Mouse (Mus musculus) gastrocnemius, postnatal 10 days (tissue): ENCODE measurements at regions not wholly inside any gene's neighbourhood (a gene's known extent, or its start where the extent isn't known, plus 50 kb on each side); places are given as distances from the start of the nearest gene placed in this dataset.

Experiments
- DNase-seq: peaks from one replicate; pipeline ENCODE4 v3.0.0; 2021; ENCODE audit warnings: mixed read lengths

DNA sequence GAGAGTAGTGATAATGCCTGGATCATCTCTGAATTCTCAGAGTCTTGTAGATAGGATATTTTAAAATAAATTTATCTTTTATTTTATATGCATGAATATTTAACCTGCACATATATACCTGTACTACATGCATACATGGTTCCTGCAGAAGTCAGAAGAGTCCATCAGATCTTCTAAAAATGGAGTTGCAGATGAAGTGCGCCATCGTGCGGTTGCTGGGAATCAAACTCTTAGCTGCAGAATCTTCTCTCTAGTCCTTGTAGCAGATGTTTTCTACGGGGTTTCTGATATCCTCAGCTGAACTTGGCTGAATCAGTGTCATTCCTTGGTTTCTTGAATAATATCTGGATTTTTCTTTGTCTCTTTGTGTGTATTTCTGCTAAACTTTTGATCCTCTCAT is 74.8 kb upstream of the Fam92a start:
- DNase-seq = no peak

DNA sequence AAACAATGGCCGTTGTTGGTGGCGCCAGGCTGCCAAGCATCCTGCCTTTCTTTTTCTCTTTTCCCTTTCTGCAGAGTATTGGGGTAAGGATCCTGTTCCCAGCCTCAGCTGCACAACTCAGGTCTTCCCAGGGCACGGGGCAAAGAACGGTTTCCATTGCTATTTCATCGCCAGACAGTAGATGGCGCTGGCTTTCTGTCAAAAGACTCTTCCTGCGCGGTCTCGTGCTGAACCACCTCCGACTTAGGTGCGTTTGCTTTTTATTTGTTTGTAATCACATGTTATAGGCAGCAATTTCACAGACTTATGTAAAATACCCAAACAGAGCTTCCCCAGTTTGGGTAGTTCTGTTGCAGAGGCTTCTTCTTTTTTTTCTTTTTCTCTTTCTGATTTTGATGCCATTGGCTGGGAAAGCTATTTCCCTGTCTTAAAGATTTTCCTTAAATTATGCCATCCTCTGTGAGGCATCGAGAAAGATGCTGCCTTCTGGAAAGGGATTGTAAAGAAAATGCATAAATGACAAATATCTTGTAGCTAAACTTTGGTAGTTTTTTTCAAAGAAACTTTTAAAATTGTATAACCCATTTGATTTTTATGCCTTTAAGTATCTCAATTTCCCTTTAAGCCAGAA is 69.2 kb upstream of the Fam92a start:
- peak; percentile 55 for DNase-seq

DNA sequence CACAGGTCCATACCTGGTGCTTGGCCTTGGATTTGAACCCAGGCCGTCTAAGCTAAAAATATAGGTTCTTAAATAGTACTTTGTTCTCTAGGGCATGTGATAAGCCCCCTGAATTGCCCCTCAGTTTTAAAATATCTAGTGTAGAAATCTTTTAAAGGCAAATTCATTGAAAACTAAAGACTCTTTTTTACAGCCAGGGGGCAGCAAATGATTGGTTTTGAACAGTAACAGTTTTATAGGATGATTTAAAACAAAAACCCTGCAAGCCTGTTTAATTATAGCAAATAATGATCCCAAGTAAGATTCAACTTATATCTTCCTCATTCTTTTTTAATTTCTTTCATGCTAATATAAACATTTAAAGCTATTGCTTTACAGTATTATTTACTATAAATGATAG is 58.9 kb upstream of the Fam92a start:
- DNase-seq = peak; percentile 18
